Mouse (Mus musculus) gonadal fat pad, adult 2 months (tissue): Measurements from ENCODE around the gene Terf2. TPM values are rescaled to one million over a fixed set of nuclear protein-coding genes. Genes with fewer than 3 reads are reported as not detected.
A peak's percentile ranks its signal among the peaks of the same experiment; 100 is the strongest.

Experiments used
- DNase-seq: peaks from one replicate; pipeline ENCODE4 v3.0.0-alpha.2; 2012; ENCODE audit warnings: low read depth
- polyA plus RNA-seq: library from polyadenylated mRNA; depleted of rRNA; stranded (reverse); fragments of >200 nt; gene quantifications from 2 replicates; pipeline ENCODE4 v1.2.3, GENCODE M21; 2012; rRNA removed

Terf2 gene
- 10.7 and 11.7 TPM in 2 replicates for polyA plus RNA-seq

DNA sequence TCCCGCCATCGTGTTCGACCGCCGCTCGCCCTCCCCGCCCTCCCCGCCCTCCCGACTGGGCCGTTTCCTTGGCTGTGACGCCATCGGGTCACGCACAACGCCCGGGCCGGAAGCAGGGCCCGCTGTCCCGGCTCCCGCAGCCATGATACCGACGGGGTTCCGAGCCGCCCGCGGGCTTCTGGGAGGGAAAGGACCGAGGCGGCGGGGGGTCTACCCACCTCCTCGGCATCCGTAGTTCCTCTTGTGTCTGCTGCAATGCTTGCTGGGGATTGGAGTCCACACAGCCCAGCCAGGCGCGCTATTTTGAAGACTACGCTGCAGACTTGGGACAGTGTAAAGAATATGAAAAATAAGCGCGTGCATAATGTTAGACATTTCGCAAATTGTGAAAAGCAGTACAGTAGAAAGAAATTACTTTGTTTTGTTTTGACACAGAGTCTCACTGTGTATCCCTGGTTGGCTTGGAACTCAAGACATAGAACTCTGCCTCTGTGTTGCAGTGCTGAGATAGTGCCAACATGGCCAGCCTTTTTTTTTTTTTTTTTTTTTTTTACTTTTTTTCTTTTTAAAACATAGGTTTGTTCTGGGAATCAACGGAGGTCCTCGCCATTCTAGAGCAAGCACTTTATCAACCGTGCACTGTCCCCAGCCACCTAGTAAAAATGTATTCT is at the start of gene Terf2:
Terf2 (minus strand) TSS at position 182 of the 671 bp plus-strand sequence.
- no peak for DNase-seq

DNA sequence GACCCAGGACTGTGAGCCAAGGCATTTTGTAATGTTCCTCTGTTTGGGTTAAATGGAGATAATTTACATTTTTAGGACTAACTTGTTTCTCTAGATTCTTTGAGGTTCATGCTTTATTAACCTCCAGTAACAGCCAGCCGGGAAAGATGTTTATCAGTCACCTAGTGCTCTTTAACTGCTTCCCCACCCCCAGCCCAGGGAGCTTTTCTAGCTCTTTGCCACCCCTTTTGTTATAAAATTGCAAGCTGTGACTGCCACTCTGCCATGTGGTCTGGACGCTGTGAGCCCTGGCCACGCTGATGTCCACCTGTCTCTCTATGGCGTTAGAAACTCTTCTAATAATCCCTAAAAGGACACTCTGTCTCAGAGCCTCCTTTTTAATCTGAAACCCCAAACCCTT is 47.2 kb upstream of the Terf2 start:
- no peak for DNase-seq

GRCm38 (mm10) chr8:107142539-107142938 is 46.2 kb upstream of the Terf2 start:
- DNase-seq: no peak

GRCm38 (mm10) chr8:107139704-107140470 is 43.5 kb upstream of the Terf2 start:
- DNase-seq: no peak

- DNase-seq: no peak
Observed at GRCm38 (mm10) chr8:107138338-107138737, 42.0 kb upstream of the Terf2 start.

DNA sequence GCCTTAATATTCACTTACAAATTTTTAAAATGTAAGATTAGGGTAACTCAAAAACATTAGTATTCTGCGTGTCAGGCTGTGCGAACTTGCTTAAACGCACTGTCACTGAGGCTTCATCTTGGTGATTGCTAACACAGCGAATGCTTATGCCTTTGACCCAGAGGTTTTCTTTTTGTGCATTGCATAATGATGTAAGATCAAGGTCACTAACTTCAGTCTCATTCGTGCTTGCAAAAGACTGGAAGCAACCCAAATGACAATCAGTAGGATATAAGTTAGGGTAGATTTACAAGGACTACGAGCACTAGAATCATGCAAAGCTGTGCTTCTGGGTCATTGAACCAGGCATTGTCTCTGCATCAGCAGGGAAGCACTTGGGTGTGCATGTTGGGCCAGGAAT is 41.2 kb upstream of the Terf2 start:
- peak; percentile 84 for DNase-seq

GRCm38 (mm10) chr8:107136003-107136612 is 39.8 kb upstream of the Terf2 start:
- DNase-seq: no peak

DNA sequence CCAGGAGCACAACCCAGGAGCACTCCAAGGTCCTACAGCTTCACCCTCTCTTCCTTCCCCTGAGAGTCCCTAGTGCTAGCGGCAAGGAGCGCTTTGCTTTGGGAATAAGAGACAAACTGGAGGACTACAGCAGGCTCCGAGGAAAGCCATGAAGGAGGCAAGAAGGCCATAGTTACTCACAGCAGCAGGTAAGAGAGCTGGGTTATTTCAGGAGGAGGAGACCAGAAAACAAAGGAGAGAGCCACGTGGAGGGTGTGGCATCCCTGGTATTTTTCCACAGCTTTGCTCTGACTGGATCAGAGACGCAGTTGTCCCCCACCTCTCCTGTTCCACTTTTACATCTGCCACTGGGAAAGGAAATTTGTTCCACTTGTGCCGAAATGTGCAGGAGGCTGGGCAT is 37.5 kb upstream of the Terf2 start:
- DNase-seq: no peak

GRCm38 (mm10) chr8:107132581-107133491 is 36.5 kb upstream of the Terf2 start:
- no peak for DNase-seq

DNA sequence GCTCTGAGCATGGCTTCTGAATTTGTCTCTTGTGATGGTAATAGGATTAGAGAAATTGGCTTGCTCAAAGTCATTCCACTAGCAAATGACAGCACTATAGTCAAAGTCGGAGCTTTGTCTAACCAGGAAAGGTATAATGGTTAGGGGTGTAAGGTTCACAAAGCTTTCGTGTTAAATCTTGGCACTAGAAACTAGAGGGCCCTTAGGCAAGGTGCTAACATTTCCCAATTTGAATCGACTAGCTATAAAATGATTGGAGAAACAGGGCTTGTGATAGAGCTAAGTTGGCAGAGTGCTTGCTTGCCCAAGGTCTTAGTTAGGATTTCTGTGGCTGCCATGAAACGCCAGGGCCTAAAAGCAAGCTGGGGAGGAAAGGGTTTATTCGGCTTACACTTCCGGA is 33.7 kb upstream of the Terf2 start:
- peak; percentile 92 for DNase-seq

DNA sequence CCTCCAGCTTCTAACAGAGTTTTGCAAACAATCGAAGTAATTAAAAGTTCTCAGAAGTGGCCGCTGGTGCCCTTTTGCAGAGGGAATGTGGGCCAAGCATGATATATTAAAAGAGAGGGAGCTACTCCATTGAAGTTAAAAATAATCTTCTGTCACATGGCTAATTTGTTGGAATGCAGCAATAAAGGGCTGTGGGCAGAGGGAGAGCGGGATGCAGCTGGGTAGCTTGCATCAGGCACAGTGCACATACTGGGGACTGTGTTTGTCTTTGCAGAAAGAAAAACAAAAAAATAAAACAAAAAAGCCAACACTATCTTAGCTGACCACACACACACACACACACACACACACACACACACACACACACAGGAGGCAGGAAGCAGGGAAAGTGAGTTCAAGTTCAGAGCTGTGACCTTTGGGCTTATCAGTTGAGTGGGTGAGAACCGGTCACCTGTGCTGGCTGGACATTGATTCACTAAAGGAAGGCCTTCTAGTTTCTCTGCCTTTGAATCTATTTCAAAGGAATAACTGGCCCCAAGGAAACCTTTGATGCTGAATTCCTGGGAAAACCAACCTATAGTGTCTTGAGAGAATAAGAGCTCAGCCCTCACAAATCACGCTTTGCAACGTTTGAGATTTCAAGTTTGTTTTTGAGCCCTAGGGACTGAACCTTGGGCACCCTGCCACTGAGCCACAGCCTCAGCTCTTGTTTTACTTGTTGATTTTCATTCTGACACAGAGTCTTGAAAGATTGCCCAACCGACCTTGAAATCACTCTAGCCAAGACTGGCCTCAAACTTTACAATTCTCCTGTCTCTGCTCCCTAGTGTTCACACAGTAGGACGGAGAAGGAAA is 33.1 kb upstream of the Terf2 start:
- DNase-seq: peak; percentile 91

GRCm38 (mm10) chr8:107124343-107124742 is 28.0 kb upstream of the Terf2 start:
- DNase-seq: no peak

DNA sequence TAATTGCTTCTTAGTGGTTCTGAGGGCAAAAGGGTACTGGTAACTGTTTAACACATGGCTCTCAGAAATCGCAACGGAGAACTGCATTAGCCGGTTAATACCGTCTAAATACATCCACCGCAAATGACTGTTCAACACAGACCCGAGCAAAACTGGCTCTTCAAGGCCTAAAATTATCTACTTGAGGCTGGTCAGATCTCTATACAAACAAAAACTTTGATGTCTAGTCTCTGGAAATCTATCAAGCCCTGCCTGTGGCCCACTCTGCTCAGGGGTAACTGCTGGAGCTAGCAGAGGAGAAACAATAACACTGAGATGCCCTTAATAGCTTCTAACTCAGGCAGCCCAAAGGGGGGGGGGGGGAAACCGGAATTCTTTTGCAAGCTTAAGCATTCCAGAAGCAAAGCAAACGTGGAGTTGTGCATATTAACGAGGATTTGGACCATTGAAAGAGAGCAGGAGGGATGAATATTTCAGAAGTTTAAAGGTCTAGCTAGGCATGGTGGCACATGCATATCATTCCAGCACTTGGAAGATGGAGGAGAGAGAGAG is 26.8 kb upstream of the Terf2 start:
- no peak for DNase-seq

DNA sequence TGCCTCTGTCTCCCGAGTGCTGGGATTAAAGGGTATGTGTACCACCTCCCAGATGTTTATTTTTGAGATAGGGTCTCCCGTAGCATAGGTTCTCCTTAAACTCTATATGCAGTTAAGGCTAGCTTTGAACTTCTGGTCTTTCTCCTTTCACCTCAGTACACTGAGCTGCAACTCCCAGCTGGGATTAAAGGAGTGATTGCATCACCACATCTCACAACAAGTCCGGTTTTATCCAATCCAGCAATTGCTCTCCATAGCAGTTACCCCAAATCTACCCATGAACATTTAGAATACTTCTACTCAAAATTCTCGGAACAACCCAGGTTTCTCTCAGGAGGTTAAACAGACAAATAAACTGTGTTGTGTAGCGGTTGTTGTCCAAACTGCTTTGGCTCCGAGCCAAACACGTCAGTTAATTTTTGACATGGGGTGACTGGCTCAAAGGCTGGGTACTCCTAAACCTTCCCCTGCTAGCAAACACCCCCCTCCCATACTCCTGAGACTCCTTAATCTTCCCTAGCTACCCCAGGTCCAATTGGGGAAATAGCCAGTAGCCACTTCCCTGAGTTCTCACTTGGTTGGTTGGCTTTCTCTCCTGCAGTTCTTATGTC is 25.4 kb upstream of the Terf2 start:
- no peak for DNase-seq

DNA sequence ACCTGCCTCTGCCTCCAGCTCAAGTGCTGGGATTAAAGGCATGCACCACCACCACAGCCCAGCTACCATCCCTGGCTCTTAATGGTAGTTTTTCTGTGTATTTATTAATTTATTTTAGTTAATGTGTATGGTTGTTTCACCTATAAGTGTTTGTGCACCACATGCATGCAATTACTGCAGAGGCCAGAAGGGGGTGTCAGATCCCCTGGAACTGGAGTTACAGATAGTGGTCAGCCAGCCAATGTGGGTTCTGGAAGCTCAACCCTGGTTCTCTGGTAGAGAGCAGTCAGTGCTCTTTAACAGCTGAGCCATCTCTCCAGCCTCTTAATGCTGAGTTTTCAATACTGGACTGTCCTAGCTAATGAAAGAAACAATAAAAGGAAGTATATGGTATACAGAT is 24.5 kb upstream of the Terf2 start:
- DNase-seq: no peak

DNA sequence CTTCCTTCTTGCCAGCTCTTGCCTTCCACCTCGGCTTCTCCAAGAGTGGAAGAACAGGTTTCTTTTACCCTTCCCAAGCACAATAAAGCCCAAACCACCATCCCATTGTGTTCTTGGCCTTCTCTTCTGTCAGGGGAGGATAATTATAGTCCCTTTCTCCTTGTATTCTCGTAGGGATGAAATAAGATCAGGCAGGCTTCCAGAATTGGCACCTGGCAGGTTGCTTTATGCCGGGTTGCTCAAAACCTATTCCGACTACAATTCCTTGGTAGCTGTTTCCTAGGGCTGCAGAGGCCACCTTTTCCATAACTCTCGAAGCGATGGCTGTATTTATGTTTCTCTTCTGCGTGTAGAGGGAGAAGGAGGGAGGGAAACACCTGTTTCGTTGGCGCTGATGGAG is 23.1 kb upstream of the Terf2 start:
- DNase-seq: peak; percentile 96

GRCm38 (mm10) chr8:107118803-107119233 is 22.5 kb upstream of the Terf2 start:
- no peak for DNase-seq

DNA sequence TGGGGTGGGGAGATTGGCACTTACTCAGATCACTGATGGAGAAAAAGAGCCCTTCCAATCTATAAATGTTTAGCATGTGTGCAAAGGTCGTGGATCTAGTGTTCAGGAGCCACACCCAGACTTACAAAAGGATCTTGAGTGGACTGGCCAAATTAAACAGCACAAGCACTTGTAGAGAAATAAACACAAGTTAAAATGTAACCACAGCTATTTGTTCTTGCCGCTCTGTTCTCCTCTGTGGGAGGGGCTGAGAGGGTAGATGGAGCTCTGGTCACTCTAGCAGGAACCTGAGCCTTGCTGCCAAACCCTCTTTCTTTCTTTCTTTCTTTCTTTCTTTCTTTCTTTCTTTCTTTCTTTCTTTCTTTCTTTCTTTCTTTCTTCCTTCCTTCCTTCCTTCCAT is 20.7 kb upstream of the Terf2 start:
- no peak for DNase-seq

GRCm38 (mm10) chr8:107116023-107116422 is 19.7 kb upstream of the Terf2 start:
- DNase-seq: no peak

- DNase-seq: no peak
Observed at GRCm38 (mm10) chr8:107115008-107115320, 18.6 kb upstream of the Terf2 start.
